Mouse (Mus musculus): Measurements from ENCODE around the gene Calhm3. TPM values are rescaled to one million over a fixed set of nuclear protein-coding genes. Genes with fewer than 3 reads are reported as not detected.
A peak's percentile ranks its signal among the peaks of the same experiment; 100 is the strongest.
"Not testable (repeated sequence)": the region's sequence is repeated elsewhere in the genome, so short reads cannot be mapped to it uniquely, and the experiment has no call there.

The Calhm3 gene
- polyA plus RNA-seq, 1 experiment from 2014 or later: not detected

- 95% methylated on average over 6 of the region's 6 CpGs for WGBS
- 0 out of 2 replicates have a peak, but pooled peaks cover 3% of the 10 kb centered on the region for H3K27me3 ChIP-seq
- ATAC-seq (ENCODE audit: low FRiP score): no peak
These were observed 5.7 kb upstream of the Calhm3 start for GRCm38 (mm10) chr19:47163176-47163744.

GRCm38 (mm10) chr19:47161669-47162068 is 4.1 kb upstream of the Calhm3 start:
- H3K4me1 ChIP-seq: no peaks in the 10 kb centered on the region; the same call in 1 of the 2 replicates
- no peak overlapping the region for H3K9ac ChIP-seq
- no peak overlapping the region for H3K4me3 ChIP-seq (replicated peaks)
- 63% methylated on average over 4 of the region's 4 CpGs for WGBS
- no peak overlapping the region for H3K27ac ChIP-seq
- H3K4me2 ChIP-seq: no peak overlapping the region
- no peaks in the 10 kb centered on the region for H3K27me3 ChIP-seq
- H3K36me3 ChIP-seq (replicated peaks): no peaks in the 10 kb centered on the region
- ATAC-seq (ENCODE audit: low FRiP score): no peak
- H3K9me3 ChIP-seq: no peaks in the 10 kb centered on the region

More at GRCm38 (mm10) chr19:47163176-47163744, 5.7 kb upstream of the Calhm3 start:
- no peak overlapping the region for H3K9ac ChIP-seq
- no peak overlapping the region for H3K4me3 ChIP-seq (replicated peaks)
- no peaks in the 10 kb centered on the region for H3K9me3 ChIP-seq
- H3K4me2 ChIP-seq: no peak overlapping the region
- no peak overlapping the region for H3K27ac ChIP-seq
- H3K36me3 ChIP-seq (replicated peaks): no peaks in the 10 kb centered on the region
- H3K4me1 ChIP-seq: peaks cover under 1% of the 10 kb centered on the region; the same call in 1 of the 2 replicates

- no peaks in the 10 kb centered on the region for H3K36me3 ChIP-seq (replicated peaks)
- H3K27ac ChIP-seq: no peak overlapping the region
- ATAC-seq (ENCODE audit: low FRiP score): no peak
- peaks cover 11% of the 10 kb centered on the region; the same call in 1 of the 2 replicates for H3K27me3 ChIP-seq
- H3K4me1 ChIP-seq: 0 out of 2 replicates have a peak, but pooled peaks cover 5% of the 10 kb centered on the region
- H3K9ac ChIP-seq: no peak overlapping the region
- WGBS: 91% methylated on average over 7 of the region's 7 CpGs
- H3K4me3 ChIP-seq (replicated peaks): no peak overlapping the region
- H3K9me3 ChIP-seq: no peaks in the 10 kb centered on the region
- H3K4me2 ChIP-seq: no peak overlapping the region
These were observed 3.8 kb downstream of the Calhm3 start for GRCm38 (mm10) chr19:47153767-47154166.

GRCm38 (mm10) chr19:47152062-47152369 is 5.5 kb downstream of the Calhm3 start:
- H3K27me3 ChIP-seq: peaks cover 14% of the 10 kb centered on the region; the same call in 1 of the 2 replicates
- peak overlapping the region; percentile 36 for H3K4me3 ChIP-seq (replicated peaks)
- no peaks in the 10 kb centered on the region for H3K36me3 ChIP-seq (replicated peaks)
- H3K9me3 ChIP-seq: no peaks in the 10 kb centered on the region
- 0 out of 2 replicates have a peak, but pooled peaks cover 5% of the 10 kb centered on the region for H3K4me1 ChIP-seq
- no peak for ATAC-seq (ENCODE audit: low FRiP score)
- H3K27ac ChIP-seq: no peak overlapping the region
- 60% methylated on average over 12 of the region's 12 CpGs for WGBS
- peak overlapping the region; percentile 59 for H3K4me2 ChIP-seq
- H3K9ac ChIP-seq: peak overlapping the region; percentile 42; the same call in 1 of the 2 replicates

- Histone ChIP-seq H3K9ac (peak overlapping the region; percentile 42; the same call in 1 of the 2 replicates), H3K4me3 (replicated peaks) (peak overlapping the region; percentile 36), H3K9me3 (no peaks in the 10 kb centered on the region), H3K27ac (no peak overlapping the region), H3K27me3 (peaks cover 14% of the 10 kb centered on the region; the same call in 1 of the 2 replicates), H3K36me3 (replicated peaks) (no peaks in the 10 kb centered on the region), H3K4me1 (0 out of 2 replicates have a peak, but pooled peaks cover 5% of the 10 kb centered on the region), H3K4me2 (peak overlapping the region; percentile 59)
- ATAC-seq (ENCODE audit: low FRiP score): peak; percentile 27; the same call in 1 of the 2 replicates
- WGBS: 24% methylated on average over 32 of the region's 32 CpGs
These were observed 6.1 kb downstream of the Calhm3 start for GRCm38 (mm10) chr19:47151332-47152061.

GRCm38 (mm10) chr19:47149854-47150253 is 7.7 kb downstream of the Calhm3 start:
- Histone ChIP-seq H3K4me3 (replicated peaks) (no peak overlapping the region), H3K36me3 (replicated peaks) (no peaks in the 10 kb centered on the region), H3K27me3 (peaks cover 14% of the 10 kb centered on the region; the same call in 1 of the 2 replicates), H3K9ac (no peak overlapping the region), H3K27ac (no peak overlapping the region), H3K9me3 (no peaks in the 10 kb centered on the region), H3K4me1 (0 out of 2 replicates have a peak, but pooled peaks cover 5% of the 10 kb centered on the region), H3K4me2 (no peak overlapping the region)
- 56% methylated on average over 4 of the region's 4 CpGs for WGBS
- ATAC-seq (ENCODE audit: low FRiP score): no peak

GRCm38 (mm10) chr19:47148267-47148847 is 9.2 kb downstream of the Calhm3 start:
- H3K4me1 ChIP-seq: 0 out of 2 replicates have a peak, but pooled peaks cover 5% of the 10 kb centered on the region
- no peak overlapping the region for H3K27ac ChIP-seq
- H3K4me3 ChIP-seq (replicated peaks): no peak overlapping the region
- no peak overlapping the region for H3K4me2 ChIP-seq
- peaks cover 14% of the 10 kb centered on the region; the same call in 1 of the 2 replicates for H3K27me3 ChIP-seq
- no peaks in the 10 kb centered on the region for H3K9me3 ChIP-seq
- 88% methylated on average over 5 of the region's 5 CpGs for WGBS
- ATAC-seq (ENCODE audit: low FRiP score): no peak
- H3K9ac ChIP-seq: no peak overlapping the region; the same call in 1 of the 2 replicates
- H3K36me3 ChIP-seq (replicated peaks): no peaks in the 10 kb centered on the region

- no peak within 1 kb of the TSS for H3K4me3 ChIP-seq (replicated peaks)
- no peak within 1 kb of the TSS for H3K4me2 ChIP-seq
- H3K9me3 ChIP-seq: no peaks in the 10 kb centered on the region
- WGBS: 95% methylated on average over 6 of the region's 6 CpGs
- no peak within 1 kb of the TSS for H3K27ac ChIP-seq
- no peaks in the 10 kb centered on the region for H3K4me1 ChIP-seq
- peaks cover 4% of the 10 kb centered on the region; the same call in 1 of the 2 replicates for H3K27me3 ChIP-seq
- no peaks in the 10 kb centered on the region for H3K36me3 ChIP-seq (replicated peaks)
- H3K9ac ChIP-seq: no peak within 1 kb of the TSS
- no peak for ATAC-seq (ENCODE audit: low FRiP score)
These were observed 13.4 kb downstream of the Calhm3 start, which contains the start of gene Calhm1 for GRCm38 (mm10) chr19:47144154-47144553. Gene Calhm1 (minus strand): TSS chr19:47144254.

- peaks cover 11% of the 10 kb centered on the region; the same call in 1 of the 2 replicates for H3K27me3 ChIP-seq
- no peak overlapping the region for H3K4me2 ChIP-seq
- H3K27ac ChIP-seq: no peak overlapping the region
- H3K9ac ChIP-seq: no peak overlapping the region
- peaks cover 10% of the 10 kb centered on the region for H3K4me1 ChIP-seq
- no peaks in the 10 kb centered on the region for H3K9me3 ChIP-seq
- no peaks in the 10 kb centered on the region for H3K36me3 ChIP-seq (replicated peaks)
- no peak overlapping the region for H3K4me3 ChIP-seq (replicated peaks)
- no peak for ATAC-seq (ENCODE audit: low FRiP score)
- 84% methylated on average over 6 of the region's 6 CpGs for WGBS
These were observed 15.1 kb downstream of the Calhm3 start for GRCm38 (mm10) chr19:47142438-47142837.

GRCm38 (mm10) chr19:47139611-47140010 is 18.0 kb downstream of the Calhm3 start:
- Histone ChIP-seq H3K27me3 (peaks cover 11% of the 10 kb centered on the region; the same call in 1 of the 2 replicates), H3K4me1 (peaks cover 17% of the 10 kb centered on the region)
- not testable (repeated sequence) for H3K9me3 ChIP-seq; H3K27ac ChIP-seq; H3K4me3 ChIP-seq (replicated peaks); H3K9ac ChIP-seq; ATAC-seq (ENCODE audit: low FRiP score); H3K36me3 ChIP-seq (replicated peaks); H3K4me2 ChIP-seq
- 39% methylated on average over 7 of the region's 7 CpGs for WGBS

GRCm38 (mm10) chr19:47137771-47138421 is 19.7 kb downstream of the Calhm3 start, which contains the start of gene Calhm2:
Gene Calhm2 (minus strand): TSS chr19:47138294.
- peaks cover 11% of the 10 kb centered on the region; the same call in 1 of the 2 replicates for H3K27me3 ChIP-seq
- H3K9ac ChIP-seq: peak within 1 kb of the TSS; percentile 22; the same call in 1 of the 2 replicates
- 0 out of 2 replicates have a peak within 1 kb of the TSS, but pooled peaks have one; percentile 25 for H3K27ac ChIP-seq
- WGBS: 13% methylated on average over 28 of the region's 28 CpGs
- peaks cover 17% of the 10 kb centered on the region for H3K4me1 ChIP-seq
- H3K4me2 ChIP-seq: peak within 1 kb of the TSS; percentile 48
- peak within 1 kb of the TSS; percentile 27 for H3K4me3 ChIP-seq (replicated peaks)
- H3K36me3 ChIP-seq (replicated peaks): peaks cover 4% of the 10 kb centered on the region; the same call in 1 of the 2 replicates
- ATAC-seq (ENCODE audit: low FRiP score): no peak
- no peaks in the 10 kb centered on the region for H3K9me3 ChIP-seq
